24 mouse cellular contexts compared by ENCODE assay signal in genomic region chr5:113230196-113230595, GRCm38 (mm10). TPM values are rescaled to one million over a fixed set of nuclear protein-coding genes. Genes with fewer than 3 reads are reported as not detected.
DNase-seq lines count a peak whose midpoint lies in the region; ATAC-seq and TF ChIP-seq lines count a peak whose summit lies in the region.
"Had no signal": no experiment of that assay in that cellular context is flagged by ENCODE, and none has a peak within 500 bp of the region (broad histone marks: within the 10 kb centered on the region; RNA-seq: fewer than 3 reads in every experiment).

No protein-coding gene starts in this region.

- H3K4me3 ChIP-seq in embryonic facial prominence, embryonic 14.5 days (ENCODE audit: low read depth, low read length) = no peak overlapping the region
- no peak overlapping the region for H3K4me3 ChIP-seq in embryonic facial prominence, embryonic 10.5 days
- no peak overlapping the region for H3K4me3 ChIP-seq in kidney, embryonic 15.5 days (replicated peaks)
- H3K4me3 ChIP-seq in intestine, embryonic 15.5 days (replicated peaks) = no peak overlapping the region
- no peak overlapping the region for H3K4me3 ChIP-seq in stomach, postnatal 0 days (ENCODE audit: low read depth, low read length)
- H3K4me3 ChIP-seq in midbrain, embryonic 14.5 days (replicated peaks; ENCODE audit: low read depth, low read length) = no peak overlapping the region
- H3K4me3 ChIP-seq: embryonic facial prominence, embryonic 15.5 days; erythroblast, embryonic 14.5 days; forebrain, embryonic 10.5 days; heart, embryonic 10.5 days had no signal

- H3K36me3 ChIP-seq in embryonic facial prominence, embryonic 14.5 days (ENCODE audit: control insufficient read depth, insufficient read depth, low read length) = no peaks in the 10 kb centered on the region
- no peaks in the 10 kb centered on the region for H3K36me3 ChIP-seq in embryonic facial prominence, embryonic 10.5 days (replicated peaks)
- no peaks in the 10 kb centered on the region for H3K36me3 ChIP-seq in kidney, embryonic 15.5 days
- H3K36me3 ChIP-seq in intestine, embryonic 15.5 days = no peaks in the 10 kb centered on the region
- no peaks in the 10 kb centered on the region for H3K36me3 ChIP-seq in stomach, postnatal 0 days (ENCODE audit: control insufficient read depth, insufficient read depth, low read length)
- H3K36me3 ChIP-seq in midbrain, embryonic 14.5 days (ENCODE audit: control insufficient read depth, insufficient read depth, low read length) = no peaks in the 10 kb centered on the region
- H3K36me3 ChIP-seq: embryonic facial prominence, embryonic 15.5 days; forebrain, embryonic 10.5 days; heart, embryonic 10.5 days had no signal

- peaks cover 8% of the 10 kb centered on the region for H3K4me1 ChIP-seq in embryonic facial prominence, embryonic 14.5 days (ENCODE audit: control insufficient read depth, insufficient read depth, low read length)
- peaks cover 24% of the 10 kb centered on the region for H3K4me1 ChIP-seq in embryonic facial prominence, embryonic 10.5 days
- peaks cover 22% of the 10 kb centered on the region for H3K4me1 ChIP-seq in kidney, embryonic 15.5 days
- H3K4me1 ChIP-seq in intestine, embryonic 15.5 days (replicated peaks) = peaks cover 3% of the 10 kb centered on the region; the same call in 1 of the 2 replicates
- H3K4me1 ChIP-seq in stomach, postnatal 0 days (replicated peaks; ENCODE audit: control insufficient read depth, insufficient read depth) = no peaks in the 10 kb centered on the region
- H3K4me1 ChIP-seq in midbrain, embryonic 14.5 days (ENCODE audit: control insufficient read depth, insufficient read depth, low read length) = 0 out of 2 replicates have a peak, but pooled peaks cover 8% of the 10 kb centered on the region

- H3K9me3 ChIP-seq in embryonic facial prominence, embryonic 14.5 days (ENCODE audit: control insufficient read depth, low read length) = no peaks in the 10 kb centered on the region
- no peaks in the 10 kb centered on the region for H3K9me3 ChIP-seq in embryonic facial prominence, embryonic 10.5 days
- H3K9me3 ChIP-seq in kidney, embryonic 15.5 days (replicated peaks) = no peaks in the 10 kb centered on the region
- H3K9me3 ChIP-seq in intestine, embryonic 15.5 days = no peaks in the 10 kb centered on the region
- no peaks in the 10 kb centered on the region for H3K9me3 ChIP-seq in stomach, postnatal 0 days (ENCODE audit: control insufficient read depth, low read length)
- H3K9me3 ChIP-seq in midbrain, embryonic 14.5 days (ENCODE audit: control insufficient read depth, low read length) = no peaks in the 10 kb centered on the region
- H3K9me3 ChIP-seq: embryonic facial prominence, embryonic 15.5 days; forebrain, embryonic 10.5 days; heart, embryonic 10.5 days had no signal

- H3K9ac ChIP-seq in embryonic facial prominence, embryonic 14.5 days (ENCODE audit: low read depth, low read length) = no peak overlapping the region
- H3K9ac ChIP-seq in kidney, embryonic 15.5 days = no peak overlapping the region
- no peak overlapping the region for H3K9ac ChIP-seq in intestine, embryonic 15.5 days
- no peak overlapping the region for H3K9ac ChIP-seq in stomach, postnatal 0 days (ENCODE audit: low read length)
- H3K9ac ChIP-seq in midbrain, embryonic 14.5 days (replicated peaks; ENCODE audit: low read length) = no peak overlapping the region
- H3K9ac ChIP-seq: embryonic facial prominence, embryonic 15.5 days; hindbrain, embryonic 14.5 days had no signal

- H3K4me2 ChIP-seq in embryonic facial prominence, embryonic 14.5 days (ENCODE audit: low read depth, low read length) = no peak overlapping the region
- no peak overlapping the region for H3K4me2 ChIP-seq in kidney, embryonic 15.5 days
- no peak overlapping the region for H3K4me2 ChIP-seq in intestine, embryonic 15.5 days (replicated peaks)
- H3K4me2 ChIP-seq in stomach, postnatal 0 days (replicated peaks; ENCODE audit: low read depth) = no peak overlapping the region
- no peak overlapping the region for H3K4me2 ChIP-seq in midbrain, embryonic 14.5 days (ENCODE audit: low read length)
- H3K4me2 ChIP-seq: embryonic facial prominence, embryonic 15.5 days; hindbrain, embryonic 14.5 days had no signal

- H3K27ac ChIP-seq in embryonic facial prominence, embryonic 14.5 days (replicated peaks; ENCODE audit: low read depth, low read length) = no peak overlapping the region
- no peak overlapping the region for H3K27ac ChIP-seq in embryonic facial prominence, embryonic 10.5 days (replicated peaks)
- H3K27ac ChIP-seq in kidney, embryonic 15.5 days = 0 out of 2 replicates have a peak overlapping the region, but pooled peaks have one; percentile 8
- 0 out of 2 replicates have a peak overlapping the region, but pooled peaks have one; percentile 13 for H3K27ac ChIP-seq in intestine, embryonic 15.5 days
- no peak overlapping the region for H3K27ac ChIP-seq in stomach, postnatal 0 days (replicated peaks)
- no peak overlapping the region for H3K27ac ChIP-seq in midbrain, embryonic 14.5 days (replicated peaks; ENCODE audit: low read depth, low read length)
- H3K27ac ChIP-seq: embryonic facial prominence, embryonic 15.5 days; forebrain, embryonic 10.5 days; heart, embryonic 10.5 days; hindbrain, embryonic 14.5 days had no signal

- TF ChIP-seq CTCF in stomach, postnatal 0 days (IDR thresholded peaks at IDR 0.05; ENCODE audit: low read depth) = no peak

- no peaks in the 10 kb centered on the region for H3K27me3 ChIP-seq in embryonic facial prominence, embryonic 14.5 days (replicated peaks; ENCODE audit: control insufficient read depth, insufficient read depth, low read length)
- no peaks in the 10 kb centered on the region for H3K27me3 ChIP-seq in embryonic facial prominence, embryonic 10.5 days (replicated peaks; ENCODE audit: low read depth, poor library complexity, severe bottlenecking)
- H3K27me3 ChIP-seq in kidney, embryonic 15.5 days = no peaks in the 10 kb centered on the region
- no peaks in the 10 kb centered on the region for H3K27me3 ChIP-seq in intestine, embryonic 15.5 days (replicated peaks)
- H3K27me3 ChIP-seq in stomach, postnatal 0 days (ENCODE audit: control insufficient read depth, insufficient read depth, low read length) = no peaks in the 10 kb centered on the region
- no peaks in the 10 kb centered on the region for H3K27me3 ChIP-seq in midbrain, embryonic 14.5 days (ENCODE audit: control insufficient read depth, insufficient read depth, low read length)
- H3K27me3 ChIP-seq: embryonic facial prominence, embryonic 15.5 days had no signal

- TF ChIP-seq EP300 in stomach, postnatal 0 days (optimal IDR thresholded peaks at IDR 0.05) = no peak

- 69% methylated on average over 5 of the region's 5 CpGs for WGBS in embryonic facial prominence, embryonic 14.5 days
- 71% methylated on average over 5 of the region's 5 CpGs for WGBS in embryonic facial prominence, embryonic 10.5 days
- WGBS in kidney, embryonic 15.5 days = 64% methylated on average over 5 of the region's 5 CpGs
- WGBS in intestine, embryonic 15.5 days = 56% methylated on average over 5 of the region's 5 CpGs
- WGBS in stomach, postnatal 0 days = 56% methylated on average over 5 of the region's 5 CpGs
- 82% methylated on average over 5 of the region's 5 CpGs for WGBS in midbrain, embryonic 14.5 days

- DNase-seq in embryonic facial prominence, embryonic 14.5 days (ENCODE audit: low spot score) = no peak
- no peak for DNase-seq in embryonic facial prominence, embryonic 10.5 days (ENCODE audit: low spot score)
- DNase-seq in kidney, postnatal 10 days = no peak
- DNase-seq in stomach, postnatal 0 days (ENCODE audit: low spot score) = peak; percentile 56
- no peak for DNase-seq in midbrain, embryonic 14.5 days
- DNase-seq: adrenal gland, postnatal 14 days; B cell, adult 2 months; cerebellum, adult 11-12 months; cerebellum, adult 9-10 months; cerebellum, postnatal 36 days; gastrocnemius, postnatal 36 days; heart, adult 18-20 months; heart, postnatal 10 days had no signal

- peak; percentile 60; the same call in 1 of the 2 replicates for ATAC-seq in embryonic facial prominence, embryonic 14.5 days (ENCODE audit: low read depth)
- no peak for ATAC-seq in kidney, embryonic 15.5 days (replicated peaks; ENCODE audit: low FRiP score)
- ATAC-seq in intestine, embryonic 15.5 days = peak; percentile 73
- ATAC-seq in stomach, postnatal 0 days (ENCODE audit: low FRiP score, low TSS enrichment) = peak; percentile 68
- no peak for ATAC-seq in midbrain, embryonic 14.5 days (ENCODE audit: low FRiP score, low TSS enrichment)
- ATAC-seq: activated CD4-positive, CD25-positive, alpha-beta regulatory T cell, adult 4 months; CD4-positive, CD25-positive, alpha-beta regulatory T cell, adult 4 months; forebrain, embryonic 14.5 days had no signal

RNA-seq across cellular contexts. Expression of gene Tmem211, which starts 3.5 kb away (rescaled TPM):
- 0.69 and 1.0 TPM in 2 replicates for polyA plus RNA-seq in embryonic facial prominence, embryonic 14.5 days (2014; fragmentation: Nextera tagmentation; extraction: Ambion mirVana)
- polyA plus RNA-seq in embryonic facial prominence, embryonic 10.5 days (2016; fragmentation: Nextera tagmentation; extraction: Ambion mirVana) = 0.21 and 0.46 TPM in 2 replicates
- 0.19 TPM in 1 of 2 replicates, not detected in the other for polyA plus RNA-seq in kidney, embryonic 15.5 days (2015; fragmentation: Nextera tagmentation; extraction: Ambion mirVana)
- polyA plus RNA-seq in intestine, embryonic 15.5 days (2015; fragmentation: Nextera tagmentation; extraction: Ambion mirVana) = not detected in 2 replicates
- 0.46 and 0.59 TPM in 2 replicates for polyA plus RNA-seq in stomach, postnatal 0 days (2015; fragmentation: Nextera tagmentation; extraction: Ambion mirVana)
- 0.15 TPM in 1 of 2 replicates, not detected in the other for polyA plus RNA-seq in midbrain, embryonic 14.5 days (2014; fragmentation: Nextera tagmentation; extraction: Ambion mirVana)
- polyA plus RNA-seq: activated CD4-positive, CD25-positive, alpha-beta regulatory T cell, adult 4 months; CD4-positive, CD25-positive, alpha-beta regulatory T cell, adult 4 months; erythroblast, embryonic 14.5 days; forebrain, embryonic 14.5 days; heart, embryonic 10.5 days; heart, embryonic 14.5 days; hindbrain, embryonic 14.5 days had no signal

RNA-seq across cellular contexts. Expression of gene 2900026A02Rik, which starts 9.2 kb away (rescaled TPM):
- 8.8 and 9.2 TPM in 2 replicates for polyA plus RNA-seq in embryonic facial prominence, embryonic 14.5 days (2014; fragmentation: Nextera tagmentation; extraction: Ambion mirVana)
- 3.7 and 4.6 TPM in 2 replicates for polyA plus RNA-seq in embryonic facial prominence, embryonic 10.5 days (2016; fragmentation: Nextera tagmentation; extraction: Ambion mirVana)
- 7.0 and 7.5 TPM in 2 replicates for polyA plus RNA-seq in kidney, embryonic 15.5 days (2015; fragmentation: Nextera tagmentation; extraction: Ambion mirVana)
- 10.0 and 10.7 TPM in 2 replicates for polyA plus RNA-seq in intestine, embryonic 15.5 days (2015; fragmentation: Nextera tagmentation; extraction: Ambion mirVana)
- 5.3 and 6.2 TPM in 2 replicates for polyA plus RNA-seq in stomach, postnatal 0 days (2015; fragmentation: Nextera tagmentation; extraction: Ambion mirVana)
- polyA plus RNA-seq in midbrain, embryonic 14.5 days (2014; fragmentation: Nextera tagmentation; extraction: Ambion mirVana) = 1.6 and 2.1 TPM in 2 replicates

Comparison
In these comparisons a context has a peak if more than half of its experiments do, and no peak if none do; other contexts are left out.
1. ATAC-seq: peak in embryonic facial prominence, embryonic 14.5 days (single experiment), intestine, embryonic 15.5 days (single experiment) and stomach, postnatal 0 days (single experiment); none in kidney, embryonic 15.5 days (single experiment) and midbrain, embryonic 14.5 days (single experiment).
2. H3K27ac ChIP-seq: peak in kidney, embryonic 15.5 days (single experiment) and intestine, embryonic 15.5 days (single experiment); none in embryonic facial prominence, embryonic 14.5 days (single experiment), embryonic facial prominence, embryonic 10.5 days (single experiment), stomach, postnatal 0 days (single experiment) and midbrain, embryonic 14.5 days (single experiment).